Mouse (Mus musculus): Measurements from ENCODE around the gene Slc8b1. TPM values are rescaled to one million over a fixed set of nuclear protein-coding genes. Genes with fewer than 3 reads are reported as not detected.
A peak's percentile ranks its signal among the peaks of the same experiment; 100 is the strongest.

Slc8b1 gene
- total RNA-seq, 2 experiments from 2014 or later = 3.3 to 4.6 TPM

DNA sequence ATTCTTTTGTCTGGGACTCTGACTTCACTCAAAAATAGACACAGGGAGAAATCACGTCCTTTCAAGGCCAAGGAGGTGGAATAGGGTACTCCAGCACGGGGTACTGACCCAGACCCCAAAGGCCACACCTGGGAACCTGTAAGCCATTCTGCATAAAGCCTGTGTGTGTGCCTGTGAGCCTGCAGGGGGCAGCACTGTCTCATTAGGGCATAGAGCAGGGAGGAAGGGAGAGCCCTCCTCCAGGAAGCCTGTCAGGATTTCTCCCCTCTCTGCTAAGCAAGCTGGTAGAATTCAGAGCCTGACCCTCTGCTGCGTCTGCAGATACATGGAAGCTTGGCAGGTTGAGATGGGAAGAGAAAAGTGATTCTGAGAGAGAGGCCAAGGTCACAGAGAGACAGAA is 11.7 kb downstream of the Slc8b1 start:
- intact Hi-C loops (cut with DNase I) = no loop called here
- DNase-seq = no peak

DNA sequence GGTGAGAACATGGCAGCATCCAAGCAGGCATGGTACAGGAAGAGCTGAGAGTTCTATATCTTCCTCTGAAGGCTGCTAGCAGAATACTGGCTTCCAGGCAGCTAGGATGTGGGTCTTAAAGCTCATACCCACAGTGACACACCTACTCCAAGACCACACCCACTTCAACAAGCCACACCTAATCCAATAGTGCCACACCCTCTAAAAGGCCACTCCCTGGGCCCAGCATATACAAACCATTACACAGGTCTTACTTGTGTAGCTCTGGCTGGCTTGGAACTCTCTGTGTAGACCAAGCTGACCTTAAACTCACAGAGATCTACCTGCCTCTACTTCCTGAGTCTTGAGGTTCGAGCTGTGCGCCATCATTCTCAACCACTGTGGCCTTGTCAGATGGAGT is 13.8 kb downstream of the Slc8b1 start:
- DNase-seq = no peak
- intact Hi-C loops (cut with DNase I) = no loop called here

DNA sequence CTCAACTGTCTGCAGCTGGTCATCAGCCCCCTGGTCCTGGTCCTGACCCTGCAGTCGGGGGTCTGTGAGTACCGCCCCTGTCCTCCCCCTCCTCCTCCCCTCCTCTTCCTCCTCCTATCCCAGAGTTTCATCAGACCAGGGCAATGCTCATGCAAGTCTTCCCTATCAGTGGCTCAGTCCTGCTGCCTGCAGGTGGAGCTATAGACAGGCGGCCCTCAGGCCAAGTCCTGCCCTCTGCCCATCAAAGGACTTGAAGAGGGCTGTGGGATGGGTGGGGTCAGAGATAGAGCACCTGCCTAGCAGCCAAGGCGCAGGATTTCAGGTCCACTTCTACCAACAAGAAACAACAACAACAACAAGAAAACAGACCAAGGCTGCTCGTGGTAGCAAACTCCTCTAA is 14.8 kb downstream of the Slc8b1 start:
- DNase-seq = no peak
- intact Hi-C loops (cut with DNase I) = no loop called here

DNA sequence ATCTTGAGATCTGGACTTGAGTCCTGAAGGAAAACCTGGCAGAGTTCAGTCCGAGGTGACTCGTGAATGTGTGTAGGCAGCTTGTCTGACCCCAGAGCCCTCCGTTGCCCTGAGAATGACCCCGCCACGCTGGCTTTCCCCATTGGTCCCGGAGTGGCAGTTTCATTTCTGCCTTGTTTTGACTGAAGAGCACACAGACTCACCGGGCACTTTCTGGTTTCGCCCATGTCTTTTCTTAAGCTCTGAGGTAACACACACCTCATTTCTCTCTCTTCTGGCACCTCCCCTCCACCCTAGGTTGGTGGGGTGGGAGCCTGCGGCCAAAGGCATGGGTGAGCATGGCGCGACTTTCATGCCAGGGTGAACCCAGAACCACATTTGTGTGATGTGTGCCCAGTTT is 15.3 kb downstream of the Slc8b1 start:
- no peak for DNase-seq
- intact Hi-C loops (cut with DNase I) = no loop called here

DNA sequence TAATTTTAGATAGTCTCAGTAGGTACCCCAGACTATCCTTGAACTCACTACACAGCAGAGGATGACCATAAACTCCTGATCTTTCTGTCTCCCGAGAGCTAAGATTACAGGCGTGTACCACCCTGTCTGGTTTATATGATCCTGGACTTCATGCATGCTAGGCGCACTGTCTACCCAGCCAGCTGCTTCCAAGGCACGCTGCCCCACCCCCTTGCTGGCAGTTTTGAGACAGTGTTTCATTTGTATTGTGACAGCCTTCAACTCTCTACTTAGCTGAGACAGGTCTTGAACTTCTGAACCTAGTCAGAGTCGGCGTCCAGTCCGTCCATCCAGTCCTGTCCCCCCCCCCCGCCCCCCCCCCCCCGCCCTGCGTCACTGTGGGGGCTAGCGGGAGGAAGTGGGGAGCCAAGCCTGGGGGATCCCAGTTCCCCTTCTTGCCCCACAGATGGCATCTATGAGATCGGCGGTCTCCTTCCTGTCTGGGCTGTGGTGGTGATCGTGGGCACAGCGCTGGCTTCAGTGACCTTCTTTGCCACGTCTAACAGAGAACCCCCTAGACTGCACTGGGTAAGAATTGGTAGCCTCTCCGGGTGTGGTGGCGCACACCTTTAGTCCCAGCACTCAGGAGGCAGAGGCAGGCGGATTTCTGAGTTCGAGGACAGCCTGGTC is 16.5 kb downstream of the Slc8b1 start:
- intact Hi-C loops (cut with DNase I) = no loop called here
- DNase-seq = no peak

DNA sequence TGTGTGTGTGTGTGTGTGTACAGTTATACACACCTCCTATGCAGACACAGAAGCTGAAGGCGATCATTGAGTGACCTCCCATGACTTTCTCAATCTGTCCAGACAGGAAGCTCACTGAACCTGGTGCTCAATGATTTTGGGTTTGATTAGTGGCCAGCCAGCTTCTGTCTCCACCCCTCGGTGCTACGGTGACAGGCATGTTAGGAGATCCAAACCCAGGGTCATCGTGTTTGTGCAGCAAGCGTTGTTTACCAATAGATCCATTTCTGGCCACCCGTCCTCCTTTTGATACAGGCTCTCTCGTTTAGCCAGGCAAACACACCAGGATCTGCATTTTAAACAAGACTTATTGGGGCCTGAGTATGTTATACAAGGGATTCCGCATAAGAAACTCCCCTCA is 20.7 kb downstream of the Slc8b1 start:
- no peak for DNase-seq
- intact Hi-C loops (cut with DNase I) = no loop called here

DNA sequence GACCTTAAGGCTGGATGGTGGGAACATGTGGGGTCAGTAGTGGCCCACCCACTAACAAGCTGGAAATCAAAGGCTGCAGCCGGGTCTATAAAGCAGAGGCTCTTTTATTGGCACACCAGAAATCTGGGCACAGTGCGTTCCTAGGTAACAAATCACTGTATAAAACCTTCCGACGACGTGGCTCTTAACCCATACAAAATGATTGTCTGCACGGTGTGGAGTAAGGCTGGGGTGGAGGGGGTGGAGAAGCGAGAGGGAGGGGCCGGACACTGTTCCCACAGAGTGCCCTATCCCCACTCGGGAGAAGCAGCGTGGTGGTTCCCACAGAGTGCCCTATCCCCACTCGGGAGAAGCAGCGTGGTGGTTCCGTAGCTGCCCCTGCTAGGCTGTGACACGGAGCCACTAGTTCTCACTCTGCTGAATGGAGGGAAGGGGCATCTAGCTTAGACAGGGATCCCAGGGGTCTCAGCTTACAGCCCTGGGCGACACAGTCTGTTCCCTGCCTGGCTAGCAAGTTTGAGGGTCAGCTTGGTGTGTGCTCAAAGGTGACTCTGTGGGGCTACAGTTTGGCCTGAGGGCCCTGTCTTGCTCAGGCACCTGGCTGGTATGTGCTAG is 23.2 kb downstream of the Slc8b1 start:
- no peak for DNase-seq
- intact Hi-C loops (cut with DNase I) = no loop called here

DNA sequence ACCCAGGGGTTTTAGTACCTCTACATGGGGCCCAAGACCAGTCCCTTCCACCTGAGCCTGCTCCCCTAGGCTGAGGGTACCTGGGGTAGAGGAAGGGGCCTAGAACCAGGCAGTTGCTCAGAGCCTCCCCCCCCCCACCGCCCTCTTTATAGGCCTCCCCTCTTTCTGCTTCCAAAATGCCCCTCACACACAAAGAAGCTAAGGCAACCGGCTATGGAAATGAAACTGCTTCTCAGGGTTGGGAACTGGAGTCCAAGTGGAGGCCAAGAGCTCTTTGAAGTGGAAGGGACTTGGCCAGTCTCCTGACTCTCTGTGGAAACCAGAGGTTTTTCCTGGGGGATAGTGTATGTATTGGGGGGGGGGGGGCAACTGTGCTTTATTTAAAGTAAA is 23.7 kb downstream of the Slc8b1 start:
- intact Hi-C loops (cut with DNase I) = no loop called here
- no peak for DNase-seq

DNA sequence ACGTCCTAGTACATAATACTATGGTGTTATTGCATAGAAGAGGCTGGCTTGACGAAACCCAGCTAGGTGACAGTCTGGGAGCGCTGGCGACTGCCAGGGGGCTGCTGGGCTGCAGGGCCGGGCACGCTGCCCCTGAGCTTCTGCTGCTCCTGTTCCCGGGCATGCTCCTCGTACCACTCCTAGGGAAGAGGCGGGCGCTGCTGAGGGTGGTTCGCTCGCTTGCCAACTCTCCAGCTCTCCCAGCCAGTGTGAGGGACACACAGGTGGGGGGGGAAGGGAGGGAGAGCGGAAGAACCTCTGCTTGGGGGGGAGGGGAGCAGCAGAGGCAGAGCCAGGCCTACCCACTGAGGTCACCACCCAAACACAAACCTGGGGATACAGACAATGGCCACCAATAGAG is 25.1 kb downstream of the Slc8b1 start:
- peak; percentile 84 for DNase-seq
- intact Hi-C loops (cut with DNase I) = no loop called here

DNA sequence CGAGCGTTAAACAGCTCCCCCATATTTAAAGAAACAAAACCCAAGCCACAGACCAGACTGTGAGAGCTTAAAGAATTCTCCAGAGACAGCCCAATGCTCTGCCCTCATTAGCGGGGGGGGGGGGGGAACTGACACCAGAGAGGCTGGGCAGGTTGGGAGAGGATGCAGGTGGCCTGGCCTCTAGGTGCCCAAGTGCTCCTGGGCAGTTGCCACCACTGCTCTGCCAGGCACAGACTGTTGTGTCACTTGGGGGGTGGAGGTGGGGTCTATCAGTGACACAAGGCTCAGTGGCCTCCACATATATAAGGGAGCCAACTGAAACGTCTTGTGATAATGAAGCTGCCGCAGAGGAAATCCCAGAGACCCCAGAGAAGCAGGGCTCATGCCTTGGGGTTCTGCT is 25.7 kb downstream of the Slc8b1 start:
- DNase-seq = no peak
- intact Hi-C loops (cut with DNase I) = no loop called here

DNA sequence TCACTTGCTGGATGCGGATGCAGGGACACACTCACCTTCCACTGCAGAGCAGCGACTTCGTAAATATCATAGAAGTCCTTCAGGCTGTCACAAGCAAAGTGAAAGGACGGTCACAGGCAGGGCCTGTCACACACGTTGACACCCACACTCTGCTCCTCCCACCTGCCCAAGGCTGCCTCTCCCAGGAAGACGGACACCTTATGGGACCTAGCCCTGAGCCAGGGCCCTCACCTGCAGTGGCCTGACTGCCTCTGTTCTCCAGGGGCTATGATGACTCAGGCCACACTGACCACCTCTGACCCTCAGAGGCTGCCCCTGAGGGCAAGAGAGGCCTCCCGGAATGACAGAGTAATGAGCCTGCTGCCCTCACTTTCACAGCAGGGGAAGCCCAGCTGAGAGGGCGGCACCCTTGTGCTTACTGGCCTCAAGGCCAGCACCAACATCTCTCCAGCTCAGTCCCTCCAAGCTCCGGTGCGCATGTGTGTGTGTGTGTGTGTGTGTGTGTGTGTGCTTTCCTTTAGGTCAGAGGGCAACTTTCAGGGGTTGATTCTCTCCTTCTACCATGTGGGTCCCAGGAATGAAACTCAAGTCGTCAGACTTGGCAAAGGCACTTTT is 37.4 kb downstream of the Slc8b1 start:
- intact Hi-C loops (cut with DNase I) = no loop called here
- no peak for DNase-seq

DNA sequence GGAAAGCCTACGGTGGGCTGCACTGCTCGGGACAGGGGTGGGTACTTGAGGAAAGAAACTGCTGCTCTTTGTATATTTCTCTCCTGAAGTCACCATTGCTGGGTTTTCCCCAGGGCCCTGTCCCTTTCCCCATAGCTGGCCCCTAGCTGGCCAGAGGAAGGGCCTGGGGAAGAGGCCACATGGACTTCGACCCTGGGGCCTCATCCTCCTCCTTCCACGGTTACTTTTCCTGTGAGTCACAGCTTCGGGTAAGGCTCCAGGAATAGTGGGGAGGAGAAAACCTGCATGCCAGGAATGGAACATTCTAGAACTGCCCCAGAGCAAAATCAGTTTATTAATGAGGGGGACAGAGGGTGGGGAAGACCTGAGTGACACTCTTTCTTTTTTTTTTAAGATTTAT is 39.2 kb downstream of the Slc8b1 start:
- no peak for DNase-seq
- intact Hi-C loops (cut with DNase I) = loop anchor here (2.0 kb wide), 1 partner anchor 55 kb away; no protein-coding TSS in a partner anchor

DNA sequence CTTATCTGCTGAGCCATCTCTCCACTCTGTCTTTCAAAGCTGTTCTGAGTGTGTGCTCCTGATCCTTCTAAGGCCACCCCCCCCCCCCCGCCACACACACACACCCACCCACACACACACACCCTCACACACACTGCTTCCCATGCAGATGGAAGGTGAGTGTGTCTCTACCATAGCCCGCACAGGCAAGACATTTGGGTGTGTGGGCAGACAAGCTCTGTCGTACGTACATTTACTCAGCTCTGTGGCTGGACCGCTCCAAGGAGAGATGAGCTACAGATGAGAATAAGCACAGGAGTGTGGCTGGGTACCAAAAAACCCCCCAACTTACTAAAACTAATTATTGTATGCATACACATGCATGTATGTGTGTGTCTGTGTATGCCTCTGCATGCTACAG is 39.7 kb downstream of the Slc8b1 start:
- intact Hi-C loops (cut with DNase I) = loop anchor here (2.0 kb wide), 1 partner anchor 54 kb away; no protein-coding TSS in a partner anchor
- no peak for DNase-seq

DNA sequence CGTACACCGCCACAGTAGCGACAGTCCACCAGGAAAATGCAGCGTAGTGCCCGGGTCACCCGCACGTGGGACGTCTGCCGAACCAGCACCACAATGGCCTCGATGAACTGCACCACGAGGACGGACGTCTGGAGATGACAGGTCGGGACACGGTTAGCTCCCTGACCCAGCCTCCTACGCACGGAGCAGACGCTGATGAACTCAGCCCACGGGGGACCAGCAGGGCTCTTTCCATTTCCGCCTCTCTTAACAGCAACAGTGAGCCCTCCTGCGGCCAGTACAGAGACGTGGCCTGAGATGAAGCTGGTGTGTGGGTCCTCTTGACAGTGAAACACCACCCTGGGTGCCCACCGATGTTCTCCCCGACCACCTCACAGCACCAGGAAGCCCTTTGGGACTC is 44.9 kb downstream of the Slc8b1 start:
- DNase-seq = no peak
- intact Hi-C loops (cut with DNase I) = no loop called here

DNA sequence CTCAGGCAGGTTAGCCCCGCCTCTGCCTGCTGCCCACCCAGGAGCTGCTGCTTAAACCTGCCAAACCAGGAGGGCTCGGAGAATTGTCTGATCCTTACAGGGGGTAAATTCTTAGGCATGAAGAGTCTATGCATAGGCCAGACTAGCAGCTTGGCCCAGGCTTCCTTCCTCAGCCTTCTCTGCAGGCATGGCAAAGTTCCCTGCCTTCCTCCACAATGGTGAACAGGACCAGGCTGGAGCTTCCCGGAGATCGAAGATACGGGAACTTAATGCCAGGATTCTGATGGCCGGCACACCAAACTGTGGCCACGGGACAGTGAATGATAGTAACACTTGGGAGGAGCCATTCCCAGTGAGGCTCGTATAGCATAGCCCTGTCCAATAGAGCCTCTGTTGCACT is 47.1 kb downstream of the Slc8b1 start:
- DNase-seq = no peak
- intact Hi-C loops (cut with DNase I) = no loop called here

DNA sequence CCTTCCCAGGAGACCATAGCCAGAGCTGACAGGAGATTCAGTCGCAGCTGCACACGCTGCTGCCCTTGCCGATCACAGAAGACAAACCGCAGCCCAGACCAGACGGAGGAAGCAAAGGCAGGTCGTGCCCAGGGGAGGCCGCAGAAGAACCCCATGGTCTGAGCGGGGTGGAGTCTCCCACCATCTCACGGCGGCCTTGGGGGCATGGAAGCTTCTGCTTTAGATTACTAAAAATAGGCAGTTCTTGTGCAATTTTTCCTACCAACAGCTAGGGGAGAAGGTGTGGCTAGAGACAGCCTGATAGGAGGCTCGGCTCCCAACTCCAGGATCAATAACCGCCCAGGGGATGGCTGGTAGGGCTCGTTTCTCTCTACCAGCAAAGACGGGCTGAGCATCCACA is 47.8 kb downstream of the Slc8b1 start:
- no peak for DNase-seq
- intact Hi-C loops (cut with DNase I) = no loop called here

DNA sequence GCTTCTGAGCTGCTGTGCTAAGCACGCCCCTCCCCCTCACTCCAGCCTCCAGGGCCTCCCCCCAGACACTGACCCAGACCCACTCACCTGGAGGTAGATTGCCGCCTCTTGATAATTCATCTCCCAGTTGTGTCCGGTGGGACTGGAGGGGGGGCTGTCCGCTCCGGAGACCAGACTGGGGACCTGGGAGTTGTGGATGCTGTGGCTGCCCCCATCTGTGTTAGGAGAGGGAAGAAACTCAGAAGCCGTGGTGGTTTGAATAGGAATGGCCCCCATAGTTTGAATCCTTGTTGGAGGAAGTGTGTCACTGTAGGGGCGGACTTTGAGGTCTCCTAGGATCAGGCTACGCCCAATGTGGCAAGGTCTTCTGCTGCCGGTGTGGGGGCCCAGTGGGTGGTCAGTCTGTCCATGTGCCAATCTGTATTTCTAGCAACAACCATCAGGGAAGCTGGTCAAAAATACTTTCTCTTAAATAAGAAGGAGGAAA is 49.2 kb downstream of the Slc8b1 start:
- intact Hi-C loops (cut with DNase I) = no loop called here
- no peak for DNase-seq

DNA sequence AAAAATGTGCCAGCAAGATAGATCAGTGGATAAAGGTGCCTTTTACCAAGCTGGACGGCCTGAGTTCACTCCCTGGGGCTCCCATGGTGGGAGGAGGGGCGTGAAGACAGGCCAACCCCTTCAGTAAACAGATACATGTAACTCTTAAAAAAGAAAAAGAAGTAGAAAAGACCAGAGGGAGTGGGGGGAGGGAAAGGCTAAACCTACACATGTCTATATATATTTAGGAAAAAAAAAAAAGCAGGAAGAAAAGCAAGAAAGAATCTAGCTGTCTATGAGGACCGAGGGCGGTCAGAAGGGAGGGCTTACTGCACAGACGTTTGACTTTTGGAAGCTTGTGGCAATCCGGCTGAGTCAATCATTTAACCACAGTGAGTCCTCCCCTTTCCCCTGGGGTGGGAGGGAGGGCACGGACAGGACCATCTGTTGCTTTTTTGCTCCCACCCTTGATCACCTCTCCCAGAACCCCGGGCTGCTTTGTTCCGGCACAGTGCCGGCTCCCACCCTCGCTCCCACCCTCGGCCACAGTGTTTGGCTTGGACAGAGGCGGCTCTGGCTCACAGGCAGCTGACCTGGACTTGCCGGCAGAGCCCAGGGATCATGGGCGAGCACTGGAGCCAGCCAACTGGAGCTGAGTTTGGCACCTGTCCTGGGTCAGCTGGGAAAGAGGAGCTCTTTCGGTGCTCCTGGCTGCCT is 49.8 kb downstream of the Slc8b1 start:
- intact Hi-C loops (cut with DNase I) = no loop called here
- peak; percentile 88 for DNase-seq

DNA sequence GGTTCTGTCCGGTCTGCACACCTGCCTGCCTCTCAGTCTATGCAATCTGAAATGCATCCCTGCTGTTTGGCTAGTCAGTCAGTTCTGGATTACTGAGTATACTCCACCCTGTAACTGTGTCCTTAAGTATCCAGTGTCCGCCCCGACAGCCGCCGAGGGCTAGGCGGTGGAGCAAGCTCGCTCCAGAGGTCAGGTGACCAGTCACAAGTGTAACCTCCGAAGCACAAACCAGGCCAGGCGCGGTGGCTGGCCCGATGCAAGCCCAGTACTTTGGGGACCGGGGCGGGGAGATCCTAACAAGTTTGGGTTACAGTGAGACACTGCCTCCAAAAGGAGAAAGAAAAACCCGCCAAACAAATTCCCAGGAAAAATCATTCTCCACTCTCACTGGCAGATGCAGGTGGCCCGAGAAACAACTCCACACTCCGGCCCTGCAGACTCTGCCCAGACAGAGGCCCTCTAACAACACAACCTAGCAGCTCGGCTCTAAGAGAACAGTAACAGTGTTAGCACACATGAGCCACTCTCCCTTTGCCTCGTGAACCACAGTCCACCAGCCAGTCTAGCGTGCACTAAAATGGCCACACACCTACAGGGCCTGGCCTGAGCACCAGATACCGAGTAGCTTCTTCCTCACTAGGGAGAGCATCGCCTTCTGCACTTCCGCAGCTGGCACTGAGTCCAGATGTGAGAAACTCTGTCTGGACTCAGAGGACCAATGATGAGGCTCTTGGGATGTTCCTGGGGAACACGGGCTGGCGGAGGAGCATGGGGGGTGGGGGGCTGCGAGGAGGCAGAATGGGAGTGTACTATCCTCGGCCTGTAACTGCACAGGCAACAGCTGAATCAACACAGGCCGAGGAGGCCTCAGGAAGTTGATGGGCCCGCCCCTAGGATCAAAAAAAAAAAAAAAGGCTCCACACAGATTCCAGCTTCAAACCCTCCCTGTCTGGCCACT is 52.3 kb downstream of the Slc8b1 start:
- intact Hi-C loops (cut with DNase I) = no loop called here

DNA sequence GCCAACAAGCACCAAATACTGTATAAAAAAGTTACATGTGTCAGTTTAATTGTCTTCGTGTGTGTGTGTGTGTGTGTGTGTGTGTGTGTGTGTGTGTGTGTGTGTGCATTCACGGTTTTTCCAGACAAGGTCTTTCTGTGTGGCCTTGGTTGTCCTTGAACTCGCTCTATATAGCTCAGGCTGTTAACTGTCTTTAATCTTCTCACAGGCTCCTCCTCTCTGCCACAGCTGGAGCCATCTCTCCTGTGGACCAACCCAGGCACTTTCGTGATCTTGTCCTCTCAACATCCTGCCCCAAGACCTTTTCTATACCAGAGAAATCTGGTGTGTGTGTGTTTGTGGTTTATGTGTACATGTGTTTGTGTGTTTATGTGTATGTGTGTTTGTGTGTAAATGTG is 52.9 kb downstream of the Slc8b1 start:
- no peak for DNase-seq
- intact Hi-C loops (cut with DNase I) = no loop called here

More for the DNA sequence above, 52.3 kb downstream of the Slc8b1 start:
- no peak for DNase-seq

Measured in left cerebral cortex, postnatal 4 days (tissue).